Mouse (Mus musculus): ENCODE measurements around the gene Cox17.
"Not testable (repeated sequence)": the region's sequence is repeated elsewhere in the genome, so short reads cannot be mapped to it uniquely, and the experiment has no call there.

The Cox17 gene

DNA sequence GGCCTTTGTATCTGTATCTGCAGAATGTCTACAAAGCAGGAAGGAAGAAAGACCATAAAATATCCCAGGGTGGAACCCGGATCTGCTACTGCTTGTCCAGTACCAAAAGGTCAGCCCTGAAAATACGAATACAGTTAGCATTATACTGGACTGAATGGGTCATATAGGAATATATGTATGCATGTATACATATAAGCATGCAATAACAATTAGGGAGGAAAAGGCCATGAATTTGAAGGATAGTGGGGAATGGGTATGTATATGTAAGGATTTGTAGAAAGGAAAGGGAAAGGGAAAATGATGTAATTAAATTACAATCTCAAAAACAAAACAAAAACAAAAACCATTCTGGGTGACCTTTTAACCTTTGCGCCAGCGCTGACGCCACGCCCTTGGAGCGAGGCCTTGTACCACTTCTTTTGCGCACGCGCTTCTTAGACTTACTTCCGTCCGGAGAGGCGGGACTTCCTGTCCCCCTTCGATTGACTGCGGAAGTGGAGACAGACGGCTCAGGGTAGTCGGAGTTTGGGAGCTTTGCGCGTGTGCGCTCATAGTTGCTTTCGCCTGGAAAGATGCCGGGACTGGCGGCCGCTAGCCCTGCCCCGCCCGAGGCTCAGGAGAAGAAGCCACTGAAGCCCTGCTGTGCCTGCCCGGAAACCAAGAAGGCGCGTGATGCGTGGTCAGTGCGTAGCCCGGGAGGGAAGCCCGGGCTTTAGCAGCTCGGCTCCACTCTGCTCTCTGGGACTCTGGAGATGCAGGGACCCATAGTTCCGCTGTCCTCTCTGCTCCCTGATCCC, at the start of gene Cox17, which contains the start of gene Gm21987:
Gene Cox17, plus strand, starts transcription at position 463 of the 797 bp plus-strand sequence.
Gene Gm21987, plus strand, starts transcription at position 512 of the 797 bp plus-strand sequence.
- DNase-seq (ENCODE audit: low spot score) = peak; percentile 94

GRCm38 (mm10) chr16:38298410-38298809, 48.4 kb upstream of the Cox17 start:
- DNase-seq (ENCODE audit: low spot score) = no peak

GRCm38 (mm10) chr16:38302367-38302766, 44.4 kb upstream of the Cox17 start:
- no peak for DNase-seq (ENCODE audit: low spot score)

DNA sequence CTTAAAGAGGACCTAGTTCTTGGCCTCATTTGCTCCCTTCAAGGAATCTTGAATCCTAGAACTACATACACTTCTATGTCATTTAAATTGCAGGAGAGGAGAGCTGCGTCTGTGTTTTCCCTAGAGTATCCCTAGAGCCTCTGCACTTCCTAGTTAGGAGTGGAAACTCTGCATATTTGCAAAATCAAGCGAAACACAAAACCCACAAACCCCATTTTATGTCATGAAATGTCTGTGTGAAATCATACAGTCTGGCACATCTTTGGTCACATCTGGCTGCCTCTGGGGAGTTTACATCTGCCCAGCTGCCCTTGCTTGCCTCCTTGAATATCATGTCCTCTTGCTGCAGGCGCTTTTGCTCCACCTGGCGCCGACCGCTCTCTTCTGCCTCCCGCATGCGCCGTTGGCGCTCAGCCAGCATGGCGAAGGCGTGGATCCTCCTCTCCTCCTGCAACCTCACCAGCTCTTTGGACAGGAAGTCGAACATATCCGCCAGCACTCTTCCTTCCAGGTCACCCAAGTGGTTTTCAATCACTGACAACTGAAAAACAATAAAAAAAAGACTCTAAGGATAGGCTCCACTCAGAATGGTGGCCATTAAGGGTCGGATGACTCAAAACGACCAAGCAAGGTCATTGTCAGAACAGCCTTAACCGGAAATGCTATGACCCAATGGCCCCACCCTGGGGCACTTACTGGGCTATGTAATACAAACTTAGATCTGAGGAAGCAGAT, 42.2 kb upstream of the Cox17 start:
- DNase-seq (ENCODE audit: low spot score) = no peak

DNA sequence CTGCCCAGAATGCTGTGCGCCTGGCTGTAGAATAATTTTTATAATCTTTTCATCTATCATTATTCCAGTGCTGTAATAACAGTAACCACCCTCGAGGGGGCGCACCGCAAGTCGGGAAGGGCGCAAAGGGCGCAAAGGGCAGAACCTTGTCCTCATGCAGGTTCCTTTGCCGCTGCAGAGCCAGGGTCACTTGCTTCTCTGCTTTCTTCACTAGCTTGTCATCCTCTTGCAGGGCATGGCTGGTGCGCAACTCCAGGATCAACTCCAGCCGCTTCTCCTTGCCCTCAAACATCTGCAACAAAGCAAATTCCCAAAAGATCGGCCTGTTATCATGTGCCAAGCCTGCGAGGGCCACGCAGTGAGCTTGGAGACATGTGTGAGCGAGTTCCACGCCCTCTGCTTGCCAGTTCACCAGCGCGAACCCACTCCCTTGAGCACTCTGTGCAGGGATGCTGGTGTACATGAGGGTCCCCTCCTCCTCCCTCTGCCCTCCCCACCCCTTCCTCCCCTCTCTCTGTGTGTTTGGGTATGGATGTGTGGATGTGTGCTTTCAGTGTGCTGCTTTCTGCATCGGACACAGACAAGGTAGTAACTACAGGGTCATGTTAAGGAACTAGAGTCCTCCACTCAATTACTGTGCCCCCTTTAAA, 40.1 kb upstream of the Cox17 start:
- DNase-seq (ENCODE audit: low spot score) = no peak

DNA sequence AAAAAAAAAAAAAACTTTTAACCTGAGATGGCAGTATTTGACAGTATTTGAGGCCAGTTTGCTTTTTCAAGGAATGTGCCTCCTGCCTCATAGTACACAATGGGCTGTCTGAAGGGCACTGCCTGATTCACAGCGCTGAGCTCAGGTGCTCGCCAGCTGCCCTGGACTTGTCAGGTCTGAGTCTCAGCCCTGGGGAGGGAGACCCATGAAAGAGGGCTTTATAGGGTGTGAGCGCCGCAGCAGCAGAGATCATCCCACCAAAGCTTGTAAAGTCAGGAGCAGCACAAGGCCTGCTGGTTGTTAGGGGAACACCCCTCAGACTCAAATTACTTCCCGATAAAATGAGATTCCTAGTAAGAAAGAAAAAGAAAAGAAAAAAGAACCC, 39.6 kb upstream of the Cox17 start:
- DNase-seq (ENCODE audit: low spot score) = no peak

DNA sequence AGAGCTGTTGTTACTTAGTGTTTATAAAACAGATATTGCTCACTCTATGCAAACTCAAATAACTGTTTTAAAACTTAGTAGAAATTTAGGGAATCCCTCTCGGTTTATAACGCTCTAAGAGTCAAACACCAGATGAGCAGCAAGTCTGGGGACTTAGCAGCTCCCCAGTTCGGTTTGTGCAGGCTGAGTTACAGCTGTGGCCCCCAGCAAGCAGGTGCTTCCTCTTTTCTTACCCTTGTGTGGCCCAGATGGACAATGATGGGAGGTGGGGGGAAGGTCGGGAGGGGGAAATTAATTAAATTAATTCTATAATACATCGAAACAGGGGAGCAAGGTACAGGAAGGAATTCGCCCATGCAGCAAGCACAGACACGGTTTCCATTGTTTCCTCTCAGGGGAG, 39.1 kb upstream of the Cox17 start:
- no peak for DNase-seq (ENCODE audit: low spot score)

GRCm38 (mm10) chr16:38308195-38308594, 38.6 kb upstream of the Cox17 start:
- no peak for DNase-seq (ENCODE audit: low spot score)

DNA sequence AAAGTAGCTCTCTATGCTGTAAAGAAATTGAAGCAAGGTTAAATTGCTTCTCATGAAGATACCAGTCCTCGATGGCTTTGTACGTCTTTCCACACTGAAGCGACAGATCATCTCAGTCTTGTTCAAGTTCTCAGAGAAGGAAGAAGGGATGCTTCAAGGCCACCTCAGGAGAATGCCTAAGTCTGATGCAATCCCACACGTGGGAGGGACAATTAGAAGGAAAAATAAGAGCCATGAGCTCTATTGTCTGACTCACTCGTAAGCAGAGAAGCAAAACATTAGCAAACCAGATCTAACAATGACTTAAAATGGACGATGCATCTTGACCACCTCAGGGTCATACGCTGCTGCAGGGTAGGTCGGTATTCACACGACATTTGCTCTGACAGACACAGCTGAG, 28.3 kb upstream of the Cox17 start:
- no peak for DNase-seq (ENCODE audit: low spot score)

- DNase-seq (ENCODE audit: low spot score) = no peak
Observed at GRCm38 (mm10) chr16:38319087-38319486, 27.7 kb upstream of the Cox17 start.

DNA sequence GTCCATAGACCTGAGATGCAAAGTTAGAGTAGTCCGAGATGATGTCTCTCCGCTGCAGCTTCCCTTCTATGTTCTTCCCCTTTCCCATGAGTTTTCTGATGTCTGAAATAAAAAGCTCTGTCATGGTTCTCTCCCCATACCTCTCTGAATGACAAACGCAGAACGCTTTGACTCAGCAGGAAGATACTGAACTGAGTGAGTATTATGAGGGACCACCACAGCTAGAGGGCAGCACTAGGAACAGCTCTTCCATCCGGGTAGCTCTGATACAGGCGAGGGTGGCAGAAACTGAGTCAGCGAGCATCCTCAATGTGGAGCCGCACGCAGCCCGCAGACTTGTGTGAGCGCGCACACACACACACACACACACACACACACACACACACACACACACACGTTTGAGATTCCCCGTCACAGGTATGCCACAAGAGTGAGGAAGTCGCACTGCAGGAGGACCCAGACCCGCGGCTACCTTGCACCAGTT, 25.3 kb upstream of the Cox17 start:
- peak; percentile 42 for DNase-seq (ENCODE audit: low spot score)

- no peak for DNase-seq (ENCODE audit: low spot score)
Observed at GRCm38 (mm10) chr16:38324311-38324710, 22.5 kb upstream of the Cox17 start.

GRCm38 (mm10) chr16:38326778-38327397, 19.9 kb upstream of the Cox17 start:
- no peak for DNase-seq (ENCODE audit: low spot score)

- DNase-seq (ENCODE audit: low spot score) = no peak
Observed at GRCm38 (mm10) chr16:38329340-38329739, 17.5 kb upstream of the Cox17 start.

DNA sequence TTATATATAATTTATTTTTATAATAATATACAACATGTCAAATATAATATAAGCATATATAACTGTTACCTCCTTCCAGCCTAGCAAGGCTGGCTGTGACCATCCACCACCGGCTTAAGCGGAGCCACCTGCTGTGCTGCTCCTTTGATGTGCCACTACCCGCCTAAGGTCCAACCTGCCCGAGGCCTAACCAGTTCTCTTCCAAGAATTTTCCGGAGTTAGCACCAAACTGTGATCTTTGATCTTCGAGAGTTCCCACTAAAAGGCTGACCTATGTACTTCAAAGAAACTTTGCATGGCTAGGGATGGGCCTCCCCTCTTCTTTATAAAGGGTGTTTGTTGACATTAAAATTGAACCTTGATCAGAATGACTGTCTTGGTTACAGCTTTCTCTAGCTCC, 12.4 kb upstream of the Cox17 start:
- DNase-seq (ENCODE audit: low spot score) = no peak

DNA sequence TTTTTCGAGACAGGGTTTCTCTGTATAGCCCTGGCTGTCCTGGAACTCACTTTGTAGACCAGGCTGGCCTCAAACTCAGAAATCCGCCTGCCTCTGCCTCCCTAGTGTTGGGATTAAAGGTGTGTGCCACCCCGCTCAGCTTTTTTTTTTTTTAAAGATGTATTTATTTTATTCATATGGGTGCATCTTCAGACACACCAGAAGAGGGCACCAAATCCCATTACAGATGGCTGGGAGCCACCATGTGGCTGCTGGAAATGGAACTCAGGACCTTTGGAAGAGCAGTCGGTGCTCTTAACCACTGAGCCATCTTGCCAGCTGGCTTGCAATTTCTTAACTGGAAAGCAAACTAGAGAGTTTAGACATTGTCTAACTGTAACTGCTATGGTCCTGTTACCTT, 8.7 kb upstream of the Cox17 start:
- DNase-seq (ENCODE audit: low spot score) = not testable (repeated sequence)

DNA sequence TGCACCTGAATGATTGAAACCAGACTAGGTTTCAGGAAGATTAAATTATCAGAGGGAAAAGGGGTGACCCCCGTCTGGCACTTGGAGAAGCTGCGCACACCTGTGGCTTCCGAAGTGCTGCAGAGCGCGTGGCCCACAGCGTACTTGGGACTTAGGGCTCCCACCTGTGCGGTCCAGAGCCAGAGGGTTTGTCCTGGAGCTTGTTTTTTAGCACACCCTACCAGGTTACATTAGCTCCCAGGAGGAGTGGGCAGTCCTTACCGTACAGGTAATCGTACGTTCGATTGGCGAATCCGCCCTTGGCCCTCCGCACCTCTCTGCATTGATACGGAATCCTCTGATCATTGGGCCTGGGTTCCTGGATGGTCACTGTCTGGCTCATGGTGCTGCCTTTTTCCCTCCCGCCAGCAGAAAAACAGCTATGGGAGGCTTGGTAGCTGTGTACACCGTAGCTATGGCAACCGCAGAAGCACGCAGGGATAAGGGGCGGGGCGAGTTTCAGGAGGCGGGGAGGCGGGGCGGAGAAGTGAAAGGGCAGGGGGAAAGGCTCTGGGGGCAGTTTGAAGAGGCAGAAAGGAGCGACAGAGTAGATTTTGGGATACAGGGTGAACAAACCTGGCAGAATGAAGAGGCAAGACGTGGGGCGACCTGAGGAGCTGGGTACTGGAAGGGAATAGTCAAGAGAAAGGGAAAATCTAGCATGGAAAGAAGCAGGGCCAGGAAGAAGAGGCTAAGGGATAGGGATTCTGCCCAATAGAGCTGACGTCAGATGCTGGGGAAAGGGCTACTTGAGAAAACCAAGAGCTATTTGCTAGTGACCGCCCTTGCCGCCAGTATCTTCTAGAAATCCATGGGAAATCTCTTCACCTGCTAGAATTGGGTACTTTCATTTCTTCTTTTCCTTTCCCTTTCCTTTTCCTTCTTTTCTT, 5.1 kb upstream of the Cox17 start, which contains the start of gene Maats1:
Gene Maats1, minus strand, starts transcription at position 748 of the 929 bp plus-strand sequence.
- DNase-seq (ENCODE audit: low spot score) = peak; percentile 8

GRCm38 (mm10) chr16:38344941-38345725, 1.7 kb upstream of the Cox17 start:
- DNase-seq (ENCODE audit: low spot score) = peak; percentile 8

DNA sequence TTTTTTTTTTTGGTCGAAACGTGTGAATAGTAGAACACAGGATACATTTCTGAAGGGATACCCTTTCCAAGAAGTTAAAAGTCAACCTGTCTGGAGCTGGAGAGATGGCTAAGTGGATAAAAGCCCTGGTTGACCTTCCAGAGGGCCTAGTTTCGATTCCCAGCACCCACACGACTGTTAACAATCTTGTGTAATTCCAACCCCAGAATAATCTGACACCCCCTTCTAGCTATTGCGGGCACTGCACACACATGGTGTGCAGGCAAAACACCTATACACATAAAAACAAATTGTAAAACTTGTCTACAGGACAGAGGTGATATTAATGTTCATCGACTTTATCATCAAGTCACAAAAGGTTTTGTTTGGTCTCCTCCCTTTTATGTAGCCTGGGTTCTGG, 797 bp downstream of the Cox17 start:
- no peak for DNase-seq (ENCODE audit: low spot score)

DNA sequence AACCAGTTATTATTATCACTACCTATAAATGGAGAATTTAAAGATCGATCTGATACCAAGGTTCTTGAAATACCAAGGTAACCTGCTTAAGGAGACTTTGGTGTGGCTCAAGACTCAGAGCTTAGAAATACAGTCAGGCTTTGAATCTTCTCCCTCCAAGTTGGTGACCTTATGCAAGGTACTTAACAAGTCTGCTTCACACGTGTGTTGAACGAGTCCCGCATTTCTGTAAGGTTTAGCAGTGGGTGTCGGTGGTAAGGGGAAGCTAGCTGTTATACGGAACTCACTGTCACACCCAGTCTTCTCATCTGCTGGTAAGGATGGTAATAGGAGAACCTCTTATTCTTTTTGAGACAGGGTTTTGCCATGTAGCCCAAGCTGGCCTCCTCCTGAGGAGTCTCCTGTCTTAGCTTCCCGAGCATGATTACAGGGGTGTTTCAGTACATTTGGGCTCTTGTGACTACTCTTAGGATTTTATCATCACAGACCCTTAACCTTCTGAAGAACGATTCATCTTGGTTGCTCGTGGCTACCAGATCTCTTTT, 1.5 kb downstream of the Cox17 start:
- no peak for DNase-seq (ENCODE audit: low spot score)
